Mouse (Mus musculus) small intestine, adult 2 months (tissue): ENCODE results near the gene Vrk1. TPM values are rescaled to one million over a fixed set of nuclear protein-coding genes. Genes with fewer than 3 reads are reported as not detected.
A peak's percentile ranks its signal among the peaks of the same experiment; 100 is the strongest.

ENCODE experiments used
- H3K27ac ChIP-seq: fragments of 200-500 bp; 2 replicates; pipeline ENCODE4 v1.5.1; 2012; ENCODE audit warnings: low read depth, low read length, control low read depth, inconsistent platforms; ENCODE audit not compliant: insufficient read depth
- H3K27me3 ChIP-seq: fragments of 200-500 bp; 2 replicates; pipeline ENCODE4 v1.6.1; 2012; ENCODE audit warnings: mild to moderate bottlenecking, moderate library complexity, low read length, inconsistent platforms; ENCODE audit not compliant: control insufficient read depth, insufficient read depth
- H3K36me3 ChIP-seq: fragments of 200-500 bp; 2 replicates; pipeline ENCODE4 v1.6.1; 2012; ENCODE audit warnings: mild to moderate bottlenecking, low read length, control low read depth, inconsistent platforms; ENCODE audit not compliant: control insufficient read depth, insufficient read depth
- H3K4me1 ChIP-seq: fragments of 200-500 bp; 2 replicates; pipeline ENCODE4 v1.6.1; 2012; ENCODE audit warnings: low read length, inconsistent platforms, mixed read lengths; ENCODE audit not compliant: control insufficient read depth, insufficient read depth, insufficient read length
- H3K4me3 ChIP-seq: fragments of 200-500 bp; 2 replicates; pipeline ENCODE4 v1.5.1; 2012; ENCODE audit warnings: low read depth, mild to moderate bottlenecking, control low read depth, inconsistent platforms, low read length, moderate library complexity
- CTCF ChIP-seq: fragments of 200-500 bp; IDR thresholded peaks from 2 replicates; pipeline ENCODE4 v1.5.1; 2012; ENCODE audit warnings: low read depth, mild to moderate bottlenecking, control low read depth, inconsistent platforms, low read length, moderate library complexity, mixed read lengths; ENCODE audit not compliant: insufficient replicate concordance, insufficient read length; ENCODE audit errors: extremely low read depth
- POLR2A ChIP-seq: fragments of 200-500 bp; IDR thresholded peaks from 2 replicates; pipeline ENCODE4 v1.6.1; 2012; ENCODE audit warnings: low read depth, mild to moderate bottlenecking, control low read depth, inconsistent platforms, low read length, moderate library complexity
- WGBS: fragments of 180-500 bp; shearing (Covaris S2); methylation state at CpG from one replicate; pipeline ENCODE4 v1.1.7; 2018; 5-methylcytosine and 5-hydroxymethylcytosine counted together
- polyA plus RNA-seq: library from polyadenylated mRNA; depleted of rRNA; stranded (reverse); fragments of >200 nt; gene quantifications from 2 replicates; pipeline ENCODE4 v1.2.3, GENCODE M21; 2012

Gene Vrk1
- polyA plus RNA-seq, 1 experiment = 2.5 TPM

DNA sequence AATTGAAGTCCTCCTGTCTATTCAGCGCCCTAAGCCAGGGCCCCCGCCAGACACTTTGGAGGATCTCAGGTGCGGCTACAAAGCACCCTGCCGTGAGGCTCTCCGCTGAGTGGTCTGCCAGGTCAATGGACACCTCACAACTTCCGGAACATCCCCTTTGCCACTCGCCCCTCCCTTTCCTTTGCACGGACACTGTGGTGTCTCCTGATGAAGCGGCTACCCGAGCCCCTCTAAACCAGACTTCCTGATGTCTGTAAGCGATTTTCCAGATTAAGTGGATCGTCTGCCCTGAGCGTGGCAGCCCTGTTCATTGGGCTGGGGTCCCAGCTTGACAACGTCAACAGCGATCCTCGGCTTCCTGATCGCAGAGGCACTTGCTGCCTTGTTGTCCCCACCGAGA, 42.2 kb upstream of the Vrk1 start:
- H3K4me3 ChIP-seq = peak overlapping the region; percentile 35
- 26% methylated on average over 18 of the region's 18 CpGs for WGBS
- no peak overlapping the region for H3K27ac ChIP-seq
- H3K36me3 ChIP-seq = no peaks in the 10 kb centered on the region
- H3K4me1 ChIP-seq = no peaks in the 10 kb centered on the region
- TF ChIP-seq POLR2A (no peak), CTCF (no peak)
- 0 out of 2 replicates have a peak, but pooled peaks cover 2% of the 10 kb centered on the region for H3K27me3 ChIP-seq

DNA sequence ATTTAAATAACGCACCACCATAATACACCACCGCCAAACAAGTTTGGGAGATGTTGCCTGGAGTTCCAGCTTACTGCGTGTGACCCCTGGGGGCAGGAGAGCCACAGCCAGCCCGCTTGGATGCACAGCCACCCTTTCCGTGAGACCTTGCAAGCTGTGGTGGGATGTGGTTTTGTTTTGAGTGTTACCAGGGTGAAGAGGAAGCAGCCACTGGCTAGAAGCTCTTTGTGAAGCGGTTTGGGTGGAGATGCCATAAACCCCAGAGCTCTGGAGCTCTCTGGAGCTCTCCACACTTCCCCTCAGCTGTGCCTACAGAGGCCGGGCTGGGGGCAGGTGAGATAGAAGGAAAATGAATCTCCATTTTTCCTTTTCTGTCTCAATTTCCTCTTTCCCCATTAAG, 38.8 kb upstream of the Vrk1 start:
- Histone ChIP-seq H3K36me3 (no peaks in the 10 kb centered on the region), H3K4me3 (no peak overlapping the region), H3K4me1 (no peaks in the 10 kb centered on the region), H3K27ac (no peak overlapping the region), H3K27me3 (0 out of 2 replicates have a peak, but pooled peaks cover 2% of the 10 kb centered on the region)
- TF ChIP-seq POLR2A (no peak), CTCF (no peak)
- WGBS = 38% methylated on average over 7 of the region's 7 CpGs

DNA sequence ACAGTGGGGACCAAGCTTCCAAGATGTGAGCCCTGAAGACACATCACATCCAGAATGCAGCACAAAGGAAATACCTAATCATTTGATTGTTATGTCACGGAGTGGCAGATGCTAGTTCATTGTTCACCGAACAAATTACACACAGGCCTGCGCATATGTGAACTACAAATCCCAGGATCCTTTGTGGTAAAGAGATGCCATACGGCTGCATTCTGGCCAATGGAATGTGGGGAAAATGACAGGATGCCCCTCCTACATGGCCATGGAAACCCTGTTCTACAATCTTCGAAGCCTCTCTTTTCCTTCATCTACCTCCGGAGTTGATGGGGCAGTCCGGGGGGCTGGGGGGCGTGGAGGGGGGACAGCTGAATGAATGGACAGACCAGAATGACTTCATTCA, 37.4 kb upstream of the Vrk1 start:
- Histone ChIP-seq H3K36me3 (no peaks in the 10 kb centered on the region), H3K4me3 (no peak overlapping the region), H3K4me1 (no peaks in the 10 kb centered on the region), H3K27ac (no peak overlapping the region), H3K27me3 (0 out of 2 replicates have a peak, but pooled peaks cover 2% of the 10 kb centered on the region)
- TF ChIP-seq CTCF (no peak), POLR2A (no peak)
- WGBS = 82% methylated on average over 8 of the region's 8 CpGs

DNA sequence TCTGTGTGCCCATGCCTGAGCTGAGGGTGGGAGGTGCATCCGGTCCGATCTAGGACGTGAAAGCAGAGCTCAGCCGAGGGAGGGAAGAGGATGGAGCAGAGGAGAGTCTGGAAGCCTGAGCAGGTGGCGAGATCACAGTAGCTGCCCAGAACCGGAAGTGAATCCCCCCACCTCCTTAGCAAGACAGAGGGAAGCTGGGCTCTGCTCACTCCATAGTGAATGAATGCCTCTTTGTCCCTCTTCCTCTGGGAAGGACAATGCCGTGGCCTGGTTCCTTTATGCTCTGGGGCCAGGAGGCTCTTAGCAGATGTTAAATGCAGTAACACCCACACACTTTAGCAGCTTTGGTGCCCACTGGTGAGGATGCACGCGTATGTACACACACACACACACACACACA, 36.3 kb upstream of the Vrk1 start:
- H3K36me3 ChIP-seq = no peaks in the 10 kb centered on the region
- no peak overlapping the region for H3K4me3 ChIP-seq
- no peak overlapping the region for H3K27ac ChIP-seq
- 70% methylated on average over 9 of the region's 9 CpGs for WGBS
- no peaks in the 10 kb centered on the region for H3K27me3 ChIP-seq
- no peak for TF ChIP-seq POLR2A
- no peak for TF ChIP-seq CTCF
- no peaks in the 10 kb centered on the region for H3K4me1 ChIP-seq

DNA sequence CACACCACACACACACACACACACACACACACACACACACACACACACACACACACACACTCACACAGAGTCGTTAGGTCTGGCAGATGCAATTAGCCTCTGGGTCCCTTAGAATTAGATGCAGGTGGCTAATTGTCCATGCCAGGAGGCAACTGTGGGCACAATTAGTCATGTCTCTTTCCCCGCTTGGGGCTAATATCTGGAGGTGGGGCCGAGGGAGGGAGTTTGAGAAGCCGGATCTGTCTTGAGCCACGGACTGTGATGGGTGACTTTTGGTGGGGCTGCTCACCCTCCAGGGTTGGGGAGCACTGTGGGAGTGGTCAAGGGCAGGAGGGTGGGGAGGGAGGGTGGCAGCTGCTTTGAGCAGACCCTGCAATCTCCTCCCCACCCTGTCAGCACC, 35.9 kb upstream of the Vrk1 start:
- H3K4me1 ChIP-seq = no peaks in the 10 kb centered on the region
- H3K4me3 ChIP-seq = no peak overlapping the region
- WGBS = 50% methylated on average over 5 of the region's 5 CpGs
- no peak overlapping the region for H3K27ac ChIP-seq
- TF ChIP-seq CTCF = no peak
- no peak for TF ChIP-seq POLR2A
- no peaks in the 10 kb centered on the region for H3K27me3 ChIP-seq
- H3K36me3 ChIP-seq = no peaks in the 10 kb centered on the region

DNA sequence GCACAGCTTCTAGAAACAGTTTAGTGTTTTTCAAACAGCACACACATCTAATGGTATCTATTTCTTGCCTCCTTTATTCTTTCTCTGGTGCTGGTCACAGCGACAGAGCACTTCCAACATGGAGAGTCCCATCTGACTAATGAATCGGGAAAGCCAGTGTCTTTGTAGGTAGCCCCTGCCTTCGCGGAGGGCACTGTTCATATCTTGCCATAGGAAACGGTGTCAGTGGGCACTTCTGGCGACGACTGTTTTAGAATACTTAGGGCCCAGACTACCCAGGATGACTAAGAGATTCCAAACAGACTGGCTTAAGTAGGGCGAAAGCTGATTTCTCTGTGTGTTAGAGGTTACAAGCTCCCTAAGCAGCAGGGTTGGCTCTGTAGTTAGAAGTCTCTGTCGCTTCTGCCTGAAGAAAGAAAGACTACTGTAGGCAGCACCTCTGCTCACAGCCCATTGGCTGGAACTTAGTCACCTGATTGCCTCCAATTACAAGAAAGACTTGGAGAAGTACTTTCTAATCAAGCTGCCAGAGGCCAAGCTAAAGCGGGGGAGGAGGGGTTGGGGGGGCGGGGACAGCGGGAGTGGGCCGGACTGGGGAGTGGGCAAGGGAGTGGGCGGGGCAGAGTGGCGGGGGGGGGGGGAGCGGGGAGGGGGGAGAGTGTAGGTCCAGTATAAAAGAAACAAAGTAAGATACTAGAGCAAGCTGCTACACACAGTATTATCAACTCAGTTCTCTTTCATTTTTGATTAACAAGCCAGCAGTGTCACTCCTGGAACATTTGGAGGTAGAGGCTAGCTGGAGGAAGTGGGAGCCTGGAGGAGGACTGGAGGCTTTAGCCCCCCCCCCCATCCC, 28.7 kb upstream of the Vrk1 start:
- Histone ChIP-seq H3K4me3 (no peak overlapping the region), H3K4me1 (peaks cover 3% of the 10 kb centered on the region; the same call in 1 of the 2 replicates), H3K27ac (no peak overlapping the region), H3K27me3 (no peaks in the 10 kb centered on the region; the same call in 1 of the 2 replicates), H3K36me3 (no peaks in the 10 kb centered on the region)
- WGBS = 15% methylated on average over 12 of the region's 16 CpGs
- no peak for TF ChIP-seq CTCF
- TF ChIP-seq POLR2A = no peak

DNA sequence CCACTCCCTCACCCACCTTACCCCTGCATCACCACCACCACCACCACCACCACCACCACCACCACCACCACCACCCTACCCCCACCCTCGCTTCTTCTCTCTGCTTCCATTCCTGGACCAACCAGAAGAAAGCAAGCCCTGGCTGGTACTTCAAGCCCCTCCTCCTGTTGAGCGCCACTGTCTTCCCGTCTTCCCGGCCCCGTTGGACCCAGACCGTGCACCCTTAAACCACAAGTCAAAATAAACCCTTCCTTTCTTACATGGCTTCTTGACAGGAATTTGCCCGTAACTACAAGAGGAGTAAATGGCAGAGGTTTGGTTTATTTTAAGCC, 28.1 kb upstream of the Vrk1 start:
- WGBS = 80% methylated on average over 7 of the region's 7 CpGs
- no peaks in the 10 kb centered on the region for H3K36me3 ChIP-seq
- H3K4me1 ChIP-seq = peaks cover 3% of the 10 kb centered on the region; the same call in 1 of the 2 replicates
- no peak overlapping the region for H3K4me3 ChIP-seq
- TF ChIP-seq POLR2A = no peak
- TF ChIP-seq CTCF = no peak
- H3K27ac ChIP-seq = no peak overlapping the region
- no peaks in the 10 kb centered on the region; the same call in 1 of the 2 replicates for H3K27me3 ChIP-seq

DNA sequence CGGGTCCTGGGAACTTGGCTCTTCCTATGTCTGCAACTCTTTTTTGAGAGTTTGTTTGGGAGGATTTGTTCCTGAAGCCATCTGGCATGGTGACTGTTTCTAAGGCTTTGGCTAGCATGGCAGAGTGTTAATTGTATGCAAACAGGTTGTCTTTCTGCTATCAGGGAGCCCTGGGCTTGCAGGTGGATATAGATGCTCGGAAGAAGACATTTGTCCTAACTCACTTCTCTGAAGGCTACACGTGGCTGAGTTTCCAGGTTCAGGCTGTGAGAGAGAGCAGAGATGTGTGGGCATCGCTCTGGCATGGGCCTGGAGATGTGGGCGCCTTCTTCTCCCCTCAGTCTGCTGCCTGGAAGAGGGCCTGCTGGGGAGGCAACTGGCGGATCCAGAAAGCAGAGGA, 27.4 kb upstream of the Vrk1 start:
- Histone ChIP-seq H3K27ac (no peak overlapping the region), H3K36me3 (no peaks in the 10 kb centered on the region), H3K4me3 (no peak overlapping the region), H3K4me1 (peaks cover 3% of the 10 kb centered on the region; the same call in 1 of the 2 replicates), H3K27me3 (no peaks in the 10 kb centered on the region; the same call in 1 of the 2 replicates)
- WGBS = 80% methylated on average over 6 of the region's 6 CpGs
- TF ChIP-seq CTCF = no peak
- no peak for TF ChIP-seq POLR2A
